Mouse (Mus musculus) stomach, postnatal 0 days (tissue): ENCODE measurements around the gene Sbk1.

Experiments
- CTCF ChIP-seq: IDR thresholded peaks from 2 replicates; pipeline ENCODE4 v1.5.1; 2016; ENCODE audit warnings: antibody characterized with exemption, low read depth, mild to moderate bottlenecking, moderate library complexity
- EP300 ChIP-seq: optimal IDR thresholded peaks from 2 replicates; pipeline ENCODE3; 2016; ENCODE audit warnings: antibody characterized with exemption

- no peak for TF ChIP-seq CTCF
- TF ChIP-seq EP300, result no peak
Measured at GRCm38 (mm10) chr7:126244168-126244750, 28.2 kb upstream of the Sbk1 start.
